Mouse (Mus musculus) embryonic fibroblast, embryonic 13.5 days (primary cell): ENCODE results near the gene Ifna12. TPM values are rescaled to one million over a fixed set of nuclear protein-coding genes. Genes with fewer than 3 reads are reported as not detected.
"Not testable (repeated sequence)": the region's sequence is repeated elsewhere in the genome, so short reads cannot be mapped to it uniquely, and the experiment has no call there.

Experiments used
- H3K27ac ChIP-seq: 2 replicates; pipeline ENCODE4 v1.5.1; 2012; ENCODE audit warnings: low read length, control low read depth, inconsistent platforms; ENCODE audit not compliant: insufficient read depth
- H3K4me1 ChIP-seq: 2 replicates; pipeline ENCODE4 v1.6.1; 2011; ENCODE audit warnings: low read length; ENCODE audit not compliant: control insufficient read depth, insufficient read depth
- H3K4me3 ChIP-seq: 2 replicates; pipeline ENCODE4 v1.5.1; 2011; ENCODE audit warnings: mild to moderate bottlenecking, control low read depth, low read length; ENCODE audit not compliant: insufficient read depth
- CTCF ChIP-seq: IDR thresholded peaks from 2 replicates; pipeline ENCODE4 v1.5.1; 2011; ENCODE audit warnings: mild to moderate bottlenecking, control low read depth, low read length, moderate library complexity, borderline replicate concordance; ENCODE audit not compliant: insufficient read depth
- POLR2A ChIP-seq: IDR thresholded peaks from 2 replicates; pipeline ENCODE4 v1.6.1; 2011; ENCODE audit warnings: low read depth, mild to moderate bottlenecking, control low read depth, low read length, moderate library complexity
- polyA plus RNA-seq: library from polyadenylated mRNA; stranded (reverse); fragments of >200 nt; gene quantifications from 2 replicates; pipeline ENCODE4 v1.2.4, GENCODE M21; 2011; ENCODE audit warnings: low read depth; ENCODE audit not compliant: missing spikeins, insufficient read length

The Ifna12 gene
- not detected in 2 replicates for polyA plus RNA-seq

DNA sequence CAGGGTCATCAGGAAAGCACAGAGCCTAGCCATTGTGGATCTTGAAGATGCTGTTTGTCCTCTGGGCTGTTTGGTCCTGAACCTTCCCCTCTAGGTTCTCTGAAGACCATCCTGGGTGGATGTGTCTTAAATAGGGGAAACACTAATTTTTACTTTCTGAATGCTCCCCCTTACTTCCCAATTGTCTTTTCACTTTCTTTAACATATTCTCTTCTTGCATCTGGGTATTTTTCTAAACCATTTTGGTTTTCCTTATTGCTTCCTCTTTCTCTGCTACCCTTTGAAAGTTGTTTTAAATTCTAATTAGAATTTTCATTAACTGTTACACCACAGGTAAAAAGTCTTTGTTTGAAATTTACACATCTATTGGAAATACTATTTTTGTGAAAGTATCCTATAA lies at the start of gene Ifna12:
TSS of gene Ifna12 (minus strand) at position 101 of the 400 bp plus-strand sequence.
- no peak within 1 kb of the TSS for H3K4me3 ChIP-seq
- TF ChIP-seq POLR2A = no peak
- TF ChIP-seq CTCF = no peak
- no peaks in the 10 kb centered on the region for H3K4me1 ChIP-seq
- no peak within 1 kb of the TSS for H3K27ac ChIP-seq

- Histone ChIP-seq H3K27ac (no peak within 1 kb of the TSS), H3K4me3 (no peak within 1 kb of the TSS), H3K4me1 (no peaks in the 10 kb centered on the region)
- TF ChIP-seq POLR2A (no peak), CTCF (no peak)
Observed at GRCm38 (mm10) chr4:88644359-88644758, 41.2 kb upstream of the Ifna12 start, which contains the start of gene Ifna13. Gene Ifna13, minus strand, starts transcription at chr4:88644459.

DNA sequence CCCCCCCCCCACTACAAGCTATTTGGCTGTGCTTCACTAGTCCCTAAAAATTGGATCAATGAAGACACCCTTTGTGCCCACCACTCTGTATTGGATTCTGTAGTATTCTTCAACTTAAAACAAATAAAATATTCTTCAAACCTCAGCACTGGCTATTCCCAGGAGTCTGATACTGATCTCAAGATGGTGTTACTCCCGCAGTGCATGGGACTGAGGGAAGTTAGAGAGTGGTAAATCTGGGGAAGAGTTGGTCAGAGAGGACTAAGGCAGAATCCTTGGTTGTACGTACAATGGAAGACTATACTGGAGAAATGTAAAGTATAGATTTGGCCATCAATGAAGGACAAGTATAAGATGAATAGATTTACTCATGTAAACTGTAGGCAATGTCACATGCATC lies 39.4 kb upstream of the Ifna12 start:
- H3K4me3 ChIP-seq = no peak overlapping the region

GRCm38 (mm10) chr4:88641077-88641831 lies 38.1 kb upstream of the Ifna12 start:
- Histone ChIP-seq H3K4me3 (peak overlapping the region; percentile 23), H3K4me1 (no peaks in the 10 kb centered on the region), H3K27ac (no peak overlapping the region)
- no peak for TF ChIP-seq POLR2A
- TF ChIP-seq CTCF = peak; percentile 25; the same call in 1 of the 2 replicates

More for the DNA sequence above, 39.4 kb upstream of the Ifna12 start:
- no peak overlapping the region for H3K27ac ChIP-seq
- H3K4me1 ChIP-seq = no peaks in the 10 kb centered on the region
- no peak for TF ChIP-seq CTCF
- TF ChIP-seq POLR2A = no peak

DNA sequence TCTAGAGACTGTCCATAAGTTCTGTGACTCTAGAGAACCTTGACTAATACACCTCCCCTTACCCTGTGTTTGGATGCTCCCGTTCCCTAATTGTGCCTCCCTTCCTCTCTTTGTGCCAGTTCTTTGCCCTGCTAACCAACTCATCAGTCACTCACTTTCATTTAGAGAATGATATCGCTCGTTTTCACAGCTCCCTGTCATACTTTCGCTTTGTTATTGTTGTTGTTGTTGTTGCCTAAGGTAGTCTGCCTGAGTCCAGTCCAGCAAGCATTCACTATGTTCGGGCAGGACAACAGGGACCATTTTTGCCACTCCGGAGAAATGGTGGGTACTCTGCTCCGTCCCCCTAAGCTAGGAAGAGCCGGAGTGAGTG lies 37.5 kb upstream of the Ifna12 start:
- Histone ChIP-seq H3K4me3 (peak overlapping the region; percentile 23), H3K27ac (no peak overlapping the region), H3K4me1 (no peaks in the 10 kb centered on the region)
- TF ChIP-seq POLR2A = no peak
- no peak for TF ChIP-seq CTCF

GRCm38 (mm10) chr4:88634311-88634710 lies 31.1 kb upstream of the Ifna12 start, which contains the start of gene C87499:
Gene C87499, minus strand, starts transcription at chr4:88634411.
- no peaks in the 10 kb centered on the region for H3K4me1 ChIP-seq
- no peak within 1 kb of the TSS for H3K27ac ChIP-seq
- TF ChIP-seq CTCF = no peak
- no peak for TF ChIP-seq POLR2A
- no peak within 1 kb of the TSS for H3K4me3 ChIP-seq

DNA sequence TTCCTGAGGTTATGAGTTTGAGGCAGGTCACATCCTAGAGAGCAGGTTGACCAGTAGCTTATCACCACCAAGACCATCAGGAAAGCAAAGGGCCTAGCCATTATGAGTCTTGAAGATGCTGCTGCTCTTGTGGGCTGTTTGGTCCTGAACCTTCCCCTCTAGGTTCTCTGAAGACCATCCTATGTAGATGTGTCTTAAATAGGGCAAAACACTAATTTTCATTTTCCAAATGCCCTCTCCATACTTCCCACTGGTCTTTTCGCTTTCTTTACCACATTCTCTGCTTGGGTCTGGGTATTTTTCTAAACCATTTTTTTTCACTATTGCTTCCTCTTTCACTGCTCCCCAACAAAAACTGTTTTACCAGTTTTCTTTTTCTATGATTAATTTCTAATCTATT lies 10.9 kb downstream of the Ifna12 start, which contains the start of gene Ifna9:
TSS of gene Ifna9 (minus strand) at position 101 of the 400 bp plus-strand sequence.
- TF ChIP-seq POLR2A (no peak), CTCF (no peak)
- no peak within 1 kb of the TSS for H3K27ac ChIP-seq

GRCm38 (mm10) chr4:88571698-88572097 lies 31.5 kb downstream of the Ifna12 start, which contains the start of gene Ifna14:
Gene Ifna14, minus strand, starts transcription at chr4:88571798.
- TF ChIP-seq CTCF (no peak), POLR2A (no peak)
- no peak within 1 kb of the TSS for H3K4me3 ChIP-seq

More for the DNA sequence above, 10.9 kb downstream of the Ifna12 start, which contains the start of gene Ifna9:
- Histone ChIP-seq H3K4me3 (no peak within 1 kb of the TSS), H3K4me1 (no peaks in the 10 kb centered on the region)

GRCm38 (mm10) chr4:88561791-88562190 lies 41.4 kb downstream of the Ifna12 start:
- no peak overlapping the region for H3K4me3 ChIP-seq
- TF ChIP-seq CTCF = no peak
- no peak for TF ChIP-seq POLR2A

More at GRCm38 (mm10) chr4:88571698-88572097, 31.5 kb downstream of the Ifna12 start, which contains the start of gene Ifna14:
- H3K27ac ChIP-seq = no peak within 1 kb of the TSS
- H3K4me1 ChIP-seq = no peaks in the 10 kb centered on the region

DNA sequence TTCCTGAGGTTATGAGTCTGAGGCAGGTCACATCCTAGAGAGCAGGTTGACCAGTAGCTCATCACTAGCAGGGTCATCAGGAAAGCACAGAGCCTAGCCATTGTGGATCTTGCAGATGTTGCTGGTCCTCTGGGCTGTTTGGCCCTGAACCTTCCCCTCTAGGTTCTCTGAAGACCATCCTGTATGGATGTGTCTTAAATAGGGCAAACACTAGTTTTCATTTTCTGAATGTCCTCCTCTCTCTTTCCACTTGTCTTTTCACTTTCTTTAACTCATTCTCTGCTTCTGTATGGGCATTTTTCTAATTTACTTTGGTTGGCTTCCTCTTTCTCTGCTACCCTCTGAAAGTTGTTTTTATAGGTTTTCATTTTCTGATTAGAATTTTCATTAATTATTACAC lies 45.0 kb downstream of the Ifna12 start, which contains the start of gene Ifna15:
TSS of gene Ifna15 (minus strand) at position 101 of the 400 bp plus-strand sequence.
- H3K4me1 ChIP-seq, H3K27ac ChIP-seq, H3K4me3 ChIP-seq: not testable (repeated sequence)

More at GRCm38 (mm10) chr4:88561791-88562190, 41.4 kb downstream of the Ifna12 start:
- H3K27ac ChIP-seq = no peak overlapping the region
- H3K4me1 ChIP-seq = no peaks in the 10 kb centered on the region

Other genes starting within 250 kb of the Ifna12 start
- gene Hacd4, start 164.4 kb downstream of the Ifna12 start, polyA plus RNA-seq = 26.8 and 38.7 TPM in 2 replicates
- not detected in 2 replicates for gene Ifnb1, start 80.6 kb downstream of the Ifna12 start, polyA plus RNA-seq
- gene Ifna15, start 45.1 kb downstream of the Ifna12 start, polyA plus RNA-seq = not detected in 2 replicates
- not detected in 2 replicates for gene Ifna14, start 31.6 kb downstream of the Ifna12 start, polyA plus RNA-seq
- gene Ifna9, start 11.0 kb downstream of the Ifna12 start, polyA plus RNA-seq = not detected in 2 replicates
- not detected in 2 replicates for gene C87499, start 31.0 kb upstream of the Ifna12 start, polyA plus RNA-seq
- not detected in 2 replicates for gene Ifna13, start 41.1 kb upstream of the Ifna12 start, polyA plus RNA-seq
- gene Ifna16, start 73.5 kb upstream of the Ifna12 start, polyA plus RNA-seq = not detected in 2 replicates
- not detected in 2 replicates for gene Ifna2, start 80.5 kb upstream of the Ifna12 start, polyA plus RNA-seq
- not detected in 2 replicates for gene Ifnab, start 88.0 kb upstream of the Ifna12 start, polyA plus RNA-seq
- gene Gm26566, start 118.4 kb upstream of the Ifna12 start, polyA plus RNA-seq = not detected in 2 replicates
- gene Klhl9, start 119.1 kb upstream of the Ifna12 start, polyA plus RNA-seq = 103 and 123 TPM in 2 replicates
- not detected in 2 replicates for gene Gm13271, start 151.5 kb upstream of the Ifna12 start, polyA plus RNA-seq
- not detected in 2 replicates for gene Gm13283, start 156.7 kb upstream of the Ifna12 start, polyA plus RNA-seq
- gene Gm13290, start 170.5 kb upstream of the Ifna12 start, polyA plus RNA-seq = 0.70 TPM in 1 of 2 replicates, not detected in the other
- gene Gm13289, start 173.5 kb upstream of the Ifna12 start, polyA plus RNA-seq = not detected in 2 replicates
- gene Gm13272, start 176.5 kb upstream of the Ifna12 start, polyA plus RNA-seq = not detected in 2 replicates
- gene Ifnz, start 178.8 kb upstream of the Ifna12 start, polyA plus RNA-seq = 0.37 and 0.44 TPM in 2 replicates
- not detected in 2 replicates for gene Gm13276, start 182.3 kb upstream of the Ifna12 start, polyA plus RNA-seq
- gene Gm13277, start 185.3 kb upstream of the Ifna12 start, polyA plus RNA-seq = not detected in 2 replicates
- gene Gm13278, start 188.2 kb upstream of the Ifna12 start, polyA plus RNA-seq = not detected in 2 replicates
- not detected in 2 replicates for gene Gm13275, start 191.1 kb upstream of the Ifna12 start, polyA plus RNA-seq
- not detected in 2 replicates for gene Gm13279, start 194.0 kb upstream of the Ifna12 start, polyA plus RNA-seq
- gene Gm13285, start 196.3 kb upstream of the Ifna12 start, polyA plus RNA-seq = 0.44 and 2.3 TPM in 2 replicates
- gene Gm13287, start 199.9 kb upstream of the Ifna12 start, polyA plus RNA-seq = 1.1 TPM in 1 of 2 replicates, not detected in the other
- 0.23 TPM in 1 of 2 replicates, not detected in the other for gene Gm13288, start 202.2 kb upstream of the Ifna12 start, polyA plus RNA-seq
- gene Ifna7, start 212.9 kb upstream of the Ifna12 start, polyA plus RNA-seq = not detected in 2 replicates
- not detected in 2 replicates for gene Ifna11, start 216.6 kb upstream of the Ifna12 start, polyA plus RNA-seq
- not detected in 2 replicates for gene Ifna6, start 224.0 kb upstream of the Ifna12 start, polyA plus RNA-seq
- not detected in 2 replicates for gene Ifna5, start 232.1 kb upstream of the Ifna12 start, polyA plus RNA-seq
- not detected in 2 replicates for gene Ifna4, start 238.5 kb upstream of the Ifna12 start, polyA plus RNA-seq
- not detected in 2 replicates for gene Ifna1, start 246.7 kb upstream of the Ifna12 start, polyA plus RNA-seq